Mouse (Mus musculus) liver, postnatal 0 days (tissue): Measurements from ENCODE around the gene Map6d1. TPM values are rescaled to one million over a fixed set of nuclear protein-coding genes. Genes with fewer than 3 reads are reported as not detected.

ENCODE experiments used
- ATAC-seq: fragments of 200-750 bp; cut with Nextera tagmentation; 2 replicates; pipeline ENCODE4 v1.8.0; 2017; ENCODE audit warnings: mild to moderate bottlenecking, moderate library complexity
- DNase-seq: peaks from one replicate; pipeline ENCODE4 v3.0.0-alpha.2; 2016
- H3K27ac ChIP-seq: fragments of 300-500 bp; sonication (generic); 2 replicates; pipeline ENCODE4 v1.5.1; 2014; ENCODE audit warnings: antibody characterized with exemption, moderate library complexity, mild to moderate bottlenecking, low read depth
- H3K27me3 ChIP-seq: fragments of 300-500 bp; sonication (generic); 2 replicates; pipeline ENCODE4 v1.6.1; 2014; ENCODE audit warnings: low read length, control low read depth, mixed read lengths; ENCODE audit not compliant: insufficient read depth
- H3K36me3 ChIP-seq: fragments of 300-500 bp; sonication (generic); replicated peaks from 2 replicates; pipeline ENCODE4 v1.6.1; 2014; ENCODE audit warnings: mild to moderate bottlenecking, control low read depth, low read length, moderate library complexity, mixed read lengths; ENCODE audit not compliant: insufficient read depth
- H3K4me1 ChIP-seq: fragments of 300-500 bp; sonication (generic); 2 replicates; pipeline ENCODE4 v1.6.1; 2014; ENCODE audit warnings: antibody characterized with exemption, mild to moderate bottlenecking, control low read depth; ENCODE audit not compliant: insufficient read depth
- H3K4me2 ChIP-seq: fragments of 300-500 bp; sonication (generic); 2 replicates; pipeline ENCODE4 v1.6.1; 2014; ENCODE audit warnings: low read depth, mild to moderate bottlenecking, low read length, moderate library complexity, mixed read lengths
- H3K4me3 ChIP-seq: fragments of 300-500 bp; sonication (generic); 2 replicates; pipeline ENCODE4 v1.5.1; 2014; ENCODE audit warnings: low read depth, low read length
- H3K9ac ChIP-seq: fragments of 300-500 bp; sonication (generic); replicated peaks from 2 replicates; pipeline ENCODE4 v1.6.1; 2014; ENCODE audit warnings: mild to moderate bottlenecking, moderate library complexity
- H3K9me3 ChIP-seq: fragments of 300-500 bp; sonication (generic); 2 replicates; pipeline ENCODE4 v1.6.1; 2016; ENCODE audit warnings: mild to moderate bottlenecking, control low read depth, low read length, mixed read lengths
- CTCF ChIP-seq: sonication (generic); IDR thresholded peaks from 2 replicates; pipeline ENCODE4 v1.5.1; 2016; ENCODE audit warnings: antibody characterized with exemption, low read depth
- EP300 ChIP-seq: IDR thresholded peaks from 2 replicates; pipeline ENCODE4 v1.6.1; 2016; ENCODE audit warnings: antibody characterized with exemption, low read depth, mild to moderate bottlenecking
- WGBS: fragments of 180-500 bp; shearing (Covaris S2); extraction: QIAGEN DNeasy Blood & Tissue Kit; methylation state at CpG from one replicate; pipeline ENCODE4 v1.1.7; 2014; ENCODE audit not compliant: insufficient replicate concordance; 5-methylcytosine and 5-hydroxymethylcytosine counted together
- polyA plus RNA-seq: library from polyadenylated mRNA; unstranded; fragments of >200 nt; fragmentation: Nextera tagmentation; extraction: Ambion mirVana; gene quantifications from 2 replicates; pipeline ENCODE4 v1.2.1, GENCODE M21; 2015

The Map6d1 gene
- polyA plus RNA-seq, 1 experiment from 2014 or later, result not detected

- Histone ChIP-seq H3K9me3 (no peaks in the 10 kb centered on the region), H3K4me3 (no peak overlapping the region), H3K27me3 (no peaks in the 10 kb centered on the region), H3K36me3 (no peaks in the 10 kb centered on the region), H3K4me1 (no peaks in the 10 kb centered on the region), H3K4me2 (no peak overlapping the region), H3K27ac (no peak overlapping the region), H3K9ac (no peak overlapping the region)
- TF ChIP-seq CTCF, result no peak
- no peak for TF ChIP-seq EP300
- 81% methylated on average over 5 of the region's 5 CpGs for WGBS
- no peak for DNase-seq
- no peak for ATAC-seq
Measured at GRCm38 (mm10) chr16:20257926-20258325, 16.8 kb upstream of the Map6d1 start.

GRCm38 (mm10) chr16:20248442-20249174 lies 7.5 kb upstream of the Map6d1 start:
- WGBS, result 83% methylated on average over 9 of the region's 9 CpGs
- Histone ChIP-seq H3K9me3 (no peaks in the 10 kb centered on the region), H3K4me2 (no peak overlapping the region), H3K27me3 (no peaks in the 10 kb centered on the region), H3K4me1 (no peaks in the 10 kb centered on the region), H3K36me3 (no peaks in the 10 kb centered on the region), H3K9ac (no peak overlapping the region), H3K27ac (no peak overlapping the region), H3K4me3 (no peak overlapping the region)
- ATAC-seq, result no peak
- no peak for TF ChIP-seq EP300
- no peak for TF ChIP-seq CTCF
- no peak for DNase-seq

- H3K9me3 ChIP-seq, result no peaks in the 10 kb centered on the region
- no peak overlapping the region for H3K4me2 ChIP-seq
- TF ChIP-seq CTCF, result no peak
- TF ChIP-seq EP300, result no peak
- no peaks in the 10 kb centered on the region for H3K27me3 ChIP-seq
- no peaks in the 10 kb centered on the region for H3K4me1 ChIP-seq
- ATAC-seq (no peak), DNase-seq (no peak)
- no peak overlapping the region for H3K9ac ChIP-seq
- no peak overlapping the region for H3K4me3 ChIP-seq
- H3K27ac ChIP-seq, result no peak overlapping the region
- H3K36me3 ChIP-seq, result no peaks in the 10 kb centered on the region
Measured at GRCm38 (mm10) chr16:20247103-20247502, 5.9 kb upstream of the Map6d1 start.

- 84% methylated on average over 4 of the region's 4 CpGs for WGBS
- Histone ChIP-seq H3K36me3 (no peaks in the 10 kb centered on the region), H3K4me2 (no peak overlapping the region), H3K9ac (no peak overlapping the region), H3K4me3 (no peak overlapping the region), H3K9me3 (no peaks in the 10 kb centered on the region), H3K4me1 (peaks cover 6% of the 10 kb centered on the region; the same call in 1 of the 2 replicates), H3K27ac (no peak overlapping the region), H3K27me3 (peaks cover 30% of the 10 kb centered on the region)
- ATAC-seq, result no peak
- DNase-seq, result no peak
- TF ChIP-seq CTCF (no peak), EP300 (no peak)
Measured at GRCm38 (mm10) chr16:20238646-20239045, 2.5 kb downstream of the Map6d1 start.

GRCm38 (mm10) chr16:20237426-20237825 lies 3.7 kb downstream of the Map6d1 start:
- Histone ChIP-seq H3K9ac (no peak overlapping the region), H3K4me3 (no peak overlapping the region), H3K36me3 (0 out of 2 replicates have a peak, but pooled peaks cover 4% of the 10 kb centered on the region), H3K27me3 (peaks cover 30% of the 10 kb centered on the region), H3K27ac (no peak overlapping the region), H3K4me1 (peaks cover 6% of the 10 kb centered on the region; the same call in 1 of the 2 replicates), H3K4me2 (no peak overlapping the region), H3K9me3 (no peaks in the 10 kb centered on the region)
- 57% methylated on average over 4 of the region's 4 CpGs for WGBS
- TF ChIP-seq CTCF (no peak), EP300 (no peak)
- no peak for ATAC-seq
- no peak for DNase-seq

- DNase-seq, result no peak
- 64% methylated on average over 4 of the region's 4 CpGs for WGBS
- TF ChIP-seq CTCF, result no peak
- TF ChIP-seq EP300, result no peak
Measured at GRCm38 (mm10) chr16:20234406-20234805, 6.8 kb downstream of the Map6d1 start.

GRCm38 (mm10) chr16:20228167-20228566 lies 13.0 kb downstream of the Map6d1 start:
- WGBS, result 80% methylated on average over 5 of the region's 5 CpGs

More at GRCm38 (mm10) chr16:20234406-20234805, 6.8 kb downstream of the Map6d1 start:
- Histone ChIP-seq H3K4me1 (no peaks in the 10 kb centered on the region), H3K36me3 (peaks cover 21% of the 10 kb centered on the region), H3K4me2 (no peak overlapping the region), H3K27me3 (0 out of 2 replicates have a peak, but pooled peaks cover 6% of the 10 kb centered on the region), H3K9ac (no peak overlapping the region), H3K27ac (no peak overlapping the region), H3K9me3 (no peaks in the 10 kb centered on the region), H3K4me3 (no peak overlapping the region)
- no peak for ATAC-seq

More at GRCm38 (mm10) chr16:20228167-20228566, 13.0 kb downstream of the Map6d1 start:
- H3K27me3 ChIP-seq, result no peaks in the 10 kb centered on the region
- peaks cover 50% of the 10 kb centered on the region for H3K36me3 ChIP-seq
- no peak overlapping the region for H3K27ac ChIP-seq
- DNase-seq, result no peak
- TF ChIP-seq EP300 (no peak), CTCF (no peak)
- H3K4me2 ChIP-seq, result no peak overlapping the region
- ATAC-seq, result no peak
- H3K4me1 ChIP-seq, result no peaks in the 10 kb centered on the region
- H3K9me3 ChIP-seq, result no peaks in the 10 kb centered on the region
- no peak overlapping the region for H3K4me3 ChIP-seq
- H3K9ac ChIP-seq, result no peak overlapping the region
